Mouse (Mus musculus) spleen, postnatal 14 days (tissue): Measurements from ENCODE around the gene Psmb9.

Experiments used
- DNase-seq, 2 experiments: peaks; one replicate each; pipeline ENCODE4 v3.0.0; 2021 to 2022; ENCODE audit warnings: low spot score in 2 of 2

Gene Psmb9

GRCm38 (mm10) chr17:34205746-34206176, 18.2 kb upstream of the Psmb9 start:
- no peak for DNase-seq

- no peak for DNase-seq
Observed at GRCm38 (mm10) chr17:34205021-34205745, 17.6 kb upstream of the Psmb9 start.

- DNase-seq, result peak; percentile 89 to 94
Observed at GRCm38 (mm10) chr17:34204303-34205010, 16.9 kb upstream of the Psmb9 start.

GRCm38 (mm10) chr17:34203444-34203843, 15.9 kb upstream of the Psmb9 start, which contains the start of gene Tap2:
Gene Tap2, plus strand, starts transcription at chr17:34203527.
- no peak for DNase-seq

GRCm38 (mm10) chr17:34202760-34203442, 15.3 kb upstream of the Psmb9 start:
- no peak for DNase-seq

GRCm38 (mm10) chr17:34201506-34202055, 14.0 kb upstream of the Psmb9 start:
- DNase-seq, result no peak

- no peak for DNase-seq
Observed at GRCm38 (mm10) chr17:34200772-34201505, 13.4 kb upstream of the Psmb9 start.

GRCm38 (mm10) chr17:34200047-34200446, 12.5 kb upstream of the Psmb9 start:
- DNase-seq, result no peak

GRCm38 (mm10) chr17:34199050-34199619, 11.6 kb upstream of the Psmb9 start:
- no peak for DNase-seq

- DNase-seq, result no peak
Observed at GRCm38 (mm10) chr17:34198521-34198912, 11.0 kb upstream of the Psmb9 start.

GRCm38 (mm10) chr17:34197904-34198520, 10.4 kb upstream of the Psmb9 start:
- DNase-seq, result peak; percentile 40 to 66

- DNase-seq, result peak; percentile 67 to 82
Observed at GRCm38 (mm10) chr17:34196941-34197894, 9.7 kb upstream of the Psmb9 start, which contains the start of gene Psmb8. Gene Psmb8, plus strand, starts transcription at chr17:34197721.

- DNase-seq, result peak; percentile 47 to 60
Observed at GRCm38 (mm10) chr17:34196491-34196890, 8.9 kb upstream of the Psmb9 start.

- DNase-seq, result no peak
Observed at GRCm38 (mm10) chr17:34194723-34195122, 7.2 kb upstream of the Psmb9 start.

- DNase-seq, result no peak
Observed at GRCm38 (mm10) chr17:34193468-34193867, 5.9 kb upstream of the Psmb9 start.

- DNase-seq, result no peak
Observed at GRCm38 (mm10) chr17:34192852-34193251, 5.3 kb upstream of the Psmb9 start.

GRCm38 (mm10) chr17:34188986-34189385, 1.4 kb upstream of the Psmb9 start:
- DNase-seq, result no peak

GRCm38 (mm10) chr17:34188010-34188409, 446 bp upstream of the Psmb9 start:
- DNase-seq, result no peak

- DNase-seq, result no peak
Observed at GRCm38 (mm10) chr17:34186885-34187260, 691 bp downstream of the Psmb9 start.
